Comparison of ENCODE assay signal across 8 mouse cellular contexts in genomic region chr6:86525646-86526031, GRCm38 (mm10). TPM values are rescaled to one million over a fixed set of nuclear protein-coding genes. Genes with fewer than 3 reads are reported as not detected.
DNase-seq lines count a peak whose midpoint lies in the region; ATAC-seq and TF ChIP-seq lines count a peak whose summit lies in the region.

No protein-coding gene starts in this region.

- H3K27me3 ChIP-seq in G1E (ENCODE audit: insufficient read depth, low read length) = no peaks in the 10 kb centered on the region
- H3K27me3 ChIP-seq in embryonic facial prominence, embryonic 15.5 days = no peaks in the 10 kb centered on the region
- no peaks in the 10 kb centered on the region for H3K27me3 ChIP-seq in hindbrain, embryonic 16.5 days (replicated peaks; ENCODE audit: control insufficient read depth, insufficient read depth, low read length)
- no peaks in the 10 kb centered on the region for H3K27me3 ChIP-seq in limb, embryonic 12.5 days

- H3K9ac ChIP-seq in embryonic facial prominence, embryonic 15.5 days = peak overlapping the region; percentile 95
- H3K9ac ChIP-seq in hindbrain, embryonic 16.5 days (ENCODE audit: low read depth, low read length) = peak overlapping the region; percentile 91
- H3K9ac ChIP-seq in limb, embryonic 12.5 days (replicated peaks) = peak overlapping the region; percentile 97

- H3K4me3 ChIP-seq in G1E (ENCODE audit: low read depth, low read length) = peak overlapping the region; percentile 84
- peak overlapping the region; percentile 86 for H3K4me3 ChIP-seq in embryonic facial prominence, embryonic 15.5 days (replicated peaks)
- peak overlapping the region; percentile 81 for H3K4me3 ChIP-seq in hindbrain, embryonic 16.5 days (ENCODE audit: low read length)
- peak overlapping the region; percentile 93 for H3K4me3 ChIP-seq in limb, embryonic 12.5 days (replicated peaks)

- H3K9me3 ChIP-seq in G1E (replicated peaks) = no peaks in the 10 kb centered on the region
- H3K9me3 ChIP-seq in embryonic facial prominence, embryonic 15.5 days (replicated peaks) = no peaks in the 10 kb centered on the region
- no peaks in the 10 kb centered on the region for H3K9me3 ChIP-seq in hindbrain, embryonic 16.5 days (ENCODE audit: control insufficient read depth, low read length)
- no peaks in the 10 kb centered on the region for H3K9me3 ChIP-seq in limb, embryonic 12.5 days

- peak overlapping the region; percentile 100 for H3K27ac ChIP-seq in embryonic facial prominence, embryonic 15.5 days (replicated peaks)
- H3K27ac ChIP-seq in hindbrain, embryonic 16.5 days (ENCODE audit: low read depth, low read length) = peak overlapping the region; percentile 100
- H3K27ac ChIP-seq in limb, embryonic 12.5 days = peak overlapping the region; percentile 100

- H3K36me3 ChIP-seq in G1E (replicated peaks) = peaks cover 52% of the 10 kb centered on the region
- peaks cover 15% of the 10 kb centered on the region; the same call in 1 of the 2 replicates for H3K36me3 ChIP-seq in embryonic facial prominence, embryonic 15.5 days
- H3K36me3 ChIP-seq in hindbrain, embryonic 16.5 days (ENCODE audit: control insufficient read depth, insufficient read depth, low read length) = 0 out of 2 replicates have a peak, but pooled peaks cover 2% of the 10 kb centered on the region
- H3K36me3 ChIP-seq in limb, embryonic 12.5 days = peaks cover 43% of the 10 kb centered on the region

- TF ChIP-seq CTCF in G1E (IDR thresholded peaks at IDR 0.05; ENCODE audit: low read depth, low read length) = no peak

- peaks cover 34% of the 10 kb centered on the region for H3K4me1 ChIP-seq in G1E (ENCODE audit: insufficient read depth, low read depth, low read length)
- peaks cover 19% of the 10 kb centered on the region for H3K4me1 ChIP-seq in embryonic facial prominence, embryonic 15.5 days
- peaks cover 22% of the 10 kb centered on the region for H3K4me1 ChIP-seq in hindbrain, embryonic 16.5 days (ENCODE audit: control insufficient read depth, insufficient read depth, low read depth, low read length)
- peaks cover 9% of the 10 kb centered on the region for H3K4me1 ChIP-seq in limb, embryonic 12.5 days (replicated peaks)

- peak; percentile 80 for DNase-seq in kidney, adult 18-20 months
- DNase-seq in kidney, postnatal 10 days = no peak
- DNase-seq in G1E (ENCODE audit: low spot score) = peak; percentile 63
- peak; percentile 90 for DNase-seq in neural tube, embryonic 10.5 days (ENCODE audit: extremely low spot score, low spot score)
- no peak for DNase-seq in thymus, postnatal 10 days (ENCODE audit: low spot score in 2 of 2)

- under 1% methylated on average over 36 of the region's 36 CpGs for WGBS in embryonic facial prominence, embryonic 15.5 days
- WGBS in hindbrain, embryonic 16.5 days = under 1% methylated on average over 29 of the region's 36 CpGs
- WGBS in limb, embryonic 12.5 days = 1% methylated on average over 36 of the region's 36 CpGs

- peak overlapping the region; percentile 64 for H3K4me2 ChIP-seq in embryonic facial prominence, embryonic 15.5 days (replicated peaks)
- H3K4me2 ChIP-seq in hindbrain, embryonic 16.5 days (ENCODE audit: low read length) = peak overlapping the region; percentile 70
- peak overlapping the region; percentile 91 for H3K4me2 ChIP-seq in limb, embryonic 12.5 days

- no peak for ATAC-seq in G1E (ENCODE audit: extremely low read depth, insufficient number of reproducible peaks, low FRiP score, poor library complexity, severe bottlenecking)
- ATAC-seq in embryonic facial prominence, embryonic 15.5 days (ENCODE audit: insufficient number of reproducible peaks, low FRiP score, low TSS enrichment, low read depth) = peak; percentile 50
- peak; percentile 34 for ATAC-seq in hindbrain, embryonic 16.5 days
- ATAC-seq in limb, embryonic 12.5 days (ENCODE audit: insufficient number of reproducible peaks, insufficient read depth, low FRiP score, low TSS enrichment, low read depth) = 0 out of 2 replicates have a peak, but pooled peaks have one; percentile 11

RNA-seq across cellular contexts. Expression of gene Pcbp1, which starts 0.5 kb away (rescaled TPM):
- 190 and 191 TPM in 2 replicates for total RNA-seq in G1E (2014; fragmentation: Nextera tagmentation)
- total RNA-seq in G1E (2017) = 94.9 and 101 TPM in 2 replicates
- 1,039 and 1,367 TPM in 2 replicates for polyA plus RNA-seq in G1E (2012)
- 497 and 506 TPM in 2 replicates for polyA plus RNA-seq in embryonic facial prominence, embryonic 15.5 days (2015; fragmentation: Nextera tagmentation; extraction: Ambion mirVana)
- 123 and 163 TPM in 2 replicates for polyA plus RNA-seq in hindbrain, embryonic 16.5 days (2015; fragmentation: Nextera tagmentation; extraction: Ambion mirVana)
- 546 and 583 TPM in 2 replicates for polyA plus RNA-seq in limb, embryonic 12.5 days (2016; fragmentation: Nextera tagmentation; extraction: Ambion mirVana)

Comparison
In these comparisons a context has a peak if more than half of its experiments do, and no peak if none do; other contexts are left out.
1. DNase-seq: peak in kidney, adult 18-20 months (single experiment), G1E (single experiment) and neural tube, embryonic 10.5 days (single experiment); none in kidney, postnatal 10 days (single experiment) and thymus, postnatal 10 days (0 of 2).
2. Peak in every context shown above with its lines, with median percentiles within 50 percentile points of each other: H3K4me3 ChIP-seq, H3K27ac ChIP-seq, H3K4me2 ChIP-seq and H3K9ac ChIP-seq.